In the genomic region with DNA sequence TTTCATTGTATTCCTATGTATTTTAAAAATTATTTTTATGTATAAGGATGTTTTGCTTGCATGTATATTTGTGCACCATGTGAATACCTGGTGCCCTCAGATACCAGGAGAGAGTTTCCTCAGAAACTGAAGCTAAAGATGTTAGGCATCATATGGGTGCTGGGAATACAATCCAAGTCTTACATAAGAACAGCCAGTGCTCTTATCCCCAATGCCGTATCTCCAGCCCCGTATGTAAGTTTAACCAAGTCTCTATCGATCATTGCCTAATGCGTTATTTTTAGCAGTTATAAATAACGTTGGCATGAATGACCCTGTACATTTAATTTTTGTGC, we compare ENCODE assay signal across 9 mouse cellular contexts. TPM values are rescaled to one million over a fixed set of nuclear protein-coding genes. Genes with fewer than 3 reads are reported as not detected.
DNase-seq lines count a peak whose midpoint lies in the region; ATAC-seq and TF ChIP-seq lines count a peak whose summit lies in the region.
"Had no signal": no experiment of that assay in that cellular context is flagged by ENCODE, and none has a peak within 500 bp of the region (broad histone marks: within the 10 kb centered on the region; RNA-seq: fewer than 3 reads in every experiment).

No protein-coding gene starts in this region.

- H3K36me3 ChIP-seq in E14TG2a.4 (ENCODE audit: insufficient read depth, low read length): peaks cover 57% of the 10 kb centered on the region
- peaks cover 61% of the 10 kb centered on the region for H3K36me3 ChIP-seq in liver, embryonic 15.5 days (replicated peaks)

- peak overlapping the region; percentile 100 for H3K4me3 ChIP-seq in gastrocnemius, adult 2 months
- peak overlapping the region; percentile 99 for H3K4me3 ChIP-seq in E14TG2a.4 (replicated peaks; ENCODE audit: low read length)
- H3K4me3 ChIP-seq in liver, embryonic 15.5 days (replicated peaks): peak overlapping the region; percentile 89

- DNase-seq in gastrocnemius, adult 2 months: no peak
- DNase-seq in gastrocnemius, postnatal 4 days (ENCODE audit: low spot score in 2 of 2): no peak
- DNase-seq in urinary bladder, postnatal 14 days (ENCODE audit: low spot score): no peak
- DNase-seq in kidney, postnatal 25 days: no peak
- DNase-seq in retina, postnatal 1 day: no peak

- H3K4me2 ChIP-seq in liver, embryonic 15.5 days: peak overlapping the region; percentile 82

- peak overlapping the region; percentile 93 for H3K27ac ChIP-seq in gastrocnemius, adult 2 months
- 0 out of 2 replicates have a peak overlapping the region, but pooled peaks have one; percentile 8 for H3K27ac ChIP-seq in liver, embryonic 15.5 days (replicated peaks)

- 0 out of 4 replicates have a peak, but pooled peaks have one; percentile 3 to 6 for ATAC-seq in hematopoietic stem cell, adult 5-6 weeks (replicated peaks in 1 of 2; ENCODE audit: insufficient read depth in 1 of 2, low FRiP score in 2 of 2, low TSS enrichment in 1 of 2, low read depth in 1 of 2, poor library complexity in 2 of 2, severe bottlenecking in 2 of 2)
- no peak for ATAC-seq in liver, embryonic 15.5 days (ENCODE audit: insufficient read depth)

- intact Hi-C loops in gastrocnemius, adult 2 months (cut with DNase I): no loop called here

- H3K4me1 ChIP-seq in E14TG2a.4 (replicated peaks; ENCODE audit: low read depth, low read length): peaks cover 52% of the 10 kb centered on the region
- H3K4me1 ChIP-seq in liver, embryonic 15.5 days (replicated peaks): peaks cover 25% of the 10 kb centered on the region

- no peaks in the 10 kb centered on the region for H3K9me3 ChIP-seq in E14TG2a.4 (ENCODE audit: low read length)
- H3K9me3 ChIP-seq in liver, embryonic 15.5 days (replicated peaks): no peaks in the 10 kb centered on the region

- no peaks in the 10 kb centered on the region for H3K27me3 ChIP-seq in E14TG2a.4 (ENCODE audit: insufficient read depth, low read length)
- H3K27me3 ChIP-seq in liver, embryonic 15.5 days: no peaks in the 10 kb centered on the region

- H3K9ac ChIP-seq in liver, embryonic 15.5 days: no peak overlapping the region

- WGBS in liver, embryonic 15.5 days (ENCODE audit: insufficient replicate concordance): 29% methylated on average over 5 of the region's 5 CpGs

- TF ChIP-seq CTCF in gastrocnemius, adult 2 months (IDR thresholded peaks at IDR 0.05): no peak
- TF ChIP-seq CTCF in E14TG2a.4 (conservative IDR thresholded peaks at IDR 0.05; ENCODE audit: low read length): no peak

RNA-seq across cellular contexts. Expression of gene Polr2c, which starts 0.3 kb away (rescaled TPM):
- total RNA-seq in gastrocnemius, adult 2 months (2021): 10 to 100 TPM; 47.3 to 49.8 TPM
- total RNA-seq in gastrocnemius, postnatal 4 days (2021): 10 to 100 TPM; 48.8 to 54.0 TPM
- 54.9 and 64.7 TPM in 2 replicates for total RNA-seq in hematopoietic stem cell, adult 5-6 weeks (2017)
- polyA plus RNA-seq in liver, embryonic 15.5 days (2015; fragmentation: Nextera tagmentation; extraction: Ambion mirVana): 70.5 and 74.1 TPM in 2 replicates

RNA-seq across cellular contexts. Expression of gene Ciapin1, which starts 18.8 kb away (rescaled TPM):
- 10 to 100 TPM; 29.7 to 44.5 TPM for total RNA-seq in gastrocnemius, adult 2 months (2021)
- 10 to 100 TPM; 39.0 to 41.3 TPM for total RNA-seq in gastrocnemius, postnatal 4 days (2021)
- 24.1 and 49.0 TPM in 2 replicates for total RNA-seq in hematopoietic stem cell, adult 5-6 weeks (2017)
- 46.6 and 48.2 TPM in 2 replicates for polyA plus RNA-seq in liver, embryonic 15.5 days (2015; fragmentation: Nextera tagmentation; extraction: Ambion mirVana)

RNA-seq across cellular contexts. Expression of gene Coq9, which starts 18.9 kb away (rescaled TPM):
- 100 to 1,000 TPM; 359 to 480 TPM for total RNA-seq in gastrocnemius, adult 2 months (2021)
- 100 to 1,000 TPM; 179 to 186 TPM for total RNA-seq in gastrocnemius, postnatal 4 days (2021)
- 33.1 and 39.4 TPM in 2 replicates for total RNA-seq in hematopoietic stem cell, adult 5-6 weeks (2017)
- polyA plus RNA-seq in liver, embryonic 15.5 days (2015; fragmentation: Nextera tagmentation; extraction: Ambion mirVana): 50.8 and 55.0 TPM in 2 replicates

RNA-seq across cellular contexts. Expression of gene Dok4, which starts 19.2 kb away (rescaled TPM):
- total RNA-seq in gastrocnemius, adult 2 months (2021): 1 to 10 TPM; 2.7 to 6.1 TPM
- 10 to 100 TPM; 15.7 to 15.9 TPM for total RNA-seq in gastrocnemius, postnatal 4 days (2021)
- 0.13 and 0.30 TPM in 2 replicates for total RNA-seq in hematopoietic stem cell, adult 5-6 weeks (2017)
- polyA plus RNA-seq in liver, embryonic 15.5 days (2015; fragmentation: Nextera tagmentation; extraction: Ambion mirVana): 11.0 and 12.9 TPM in 2 replicates

RNA-seq across cellular contexts. Expression of gene Ccl17, which starts 46.7 kb away (rescaled TPM):
- total RNA-seq in gastrocnemius, adult 2 months (2021): not detected
- not detected for total RNA-seq in gastrocnemius, postnatal 4 days (2021)
- not detected in 2 replicates for total RNA-seq in hematopoietic stem cell, adult 5-6 weeks (2017)
- polyA plus RNA-seq in liver, embryonic 15.5 days (2015; fragmentation: Nextera tagmentation; extraction: Ambion mirVana): not detected in 2 replicates
- total RNA-seq: gastrocnemius, postnatal 36 days had no signal
